Mouse (Mus musculus) lung, postnatal 0 days (tissue): ENCODE measurements around the gene Nrcam.

Experiments used
- CTCF ChIP-seq: IDR thresholded peaks from 2 replicates; pipeline ENCODE4 v1.5.1; 2016; ENCODE audit warnings: antibody characterized with exemption, mild to moderate bottlenecking
- EP300 ChIP-seq: IDR thresholded peaks from 2 replicates; pipeline ENCODE4 v1.6.1; 2016; ENCODE audit warnings: antibody characterized with exemption, mild to moderate bottlenecking, control low read depth

- TF ChIP-seq CTCF (no peak), EP300 (no peak)
Measured at GRCm38 (mm10) chr12:44497762-44498161, 169.1 kb downstream of the Nrcam start.
